Mouse (Mus musculus) gastrocnemius, postnatal 36 days (tissue): Measurements from ENCODE around the gene Gnl2. TPM values are rescaled to one million over a fixed set of nuclear protein-coding genes. Genes with fewer than 3 reads are reported as not detected.

Source experiments
- DNase-seq, 2 experiments: peaks; one replicate each; pipeline ENCODE4 v3.0.0; 2022
- intact Hi-C: fragments of 180-260 bp; cut with DNase I; formaldehyde crosslinking; loops from one replicate; pipeline ENCODE4 v1.15.1; 2025
- total RNA-seq, 2 experiments: library from RNA; stranded (reverse); gene quantifications; 2 replicates each; pipeline ENCODE4 v1.2.3; 2021

Gene Gnl2
- total RNA-seq, 2 experiments from 2014 or later = 21.3 to 31.4 TPM

DNA sequence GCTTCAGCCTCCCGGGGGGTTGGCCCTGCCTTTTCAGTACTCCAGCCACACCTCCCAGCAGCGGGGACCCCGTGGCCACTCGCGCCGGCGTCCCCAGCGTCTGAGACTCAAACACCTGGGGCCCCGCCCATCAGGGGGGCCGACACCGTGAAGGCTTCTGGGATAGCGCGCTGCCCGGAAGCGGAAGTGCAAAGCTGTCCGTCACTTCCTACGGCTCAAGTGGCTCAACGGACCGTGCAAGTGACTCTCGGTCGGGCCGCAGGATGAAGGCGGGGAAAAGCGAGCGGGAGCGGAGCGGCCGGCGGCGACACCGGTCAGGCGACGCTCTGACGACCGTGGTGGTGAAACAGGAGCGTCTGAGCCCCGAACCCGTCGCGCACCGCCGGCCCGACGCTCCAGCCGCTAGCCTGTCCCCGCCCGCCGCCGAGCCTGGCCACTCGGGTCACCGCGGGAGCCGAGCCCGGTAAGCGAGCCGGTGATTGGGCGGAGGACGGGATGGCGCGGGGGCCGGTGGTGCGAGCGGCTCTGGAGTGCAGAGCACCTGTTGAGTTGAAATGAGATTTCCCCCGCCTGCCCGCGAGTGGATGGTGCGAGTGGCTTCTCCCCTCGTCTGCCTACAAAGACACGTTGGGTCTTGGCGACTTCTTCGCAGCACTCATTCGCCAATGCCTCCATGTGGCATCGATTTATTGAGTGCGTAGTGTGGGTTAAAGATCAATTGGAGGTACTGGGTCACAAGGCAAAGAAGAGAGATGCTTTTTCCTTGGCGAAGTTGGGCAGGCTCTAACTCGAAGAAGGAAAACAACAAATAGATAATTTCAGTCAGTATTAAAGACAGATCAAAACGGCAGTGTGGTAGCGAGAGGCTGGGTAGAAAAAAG lies 50.3 kb downstream of the Gnl2 start, which contains the start of gene Snip1:
Gene Snip1, plus strand, starts transcription at position 183 of the 881 bp plus-strand sequence.
- intact Hi-C loops = loop anchor here (10.0 kb wide), 1 partner anchor 212 kb away; the partner anchor contains the start of genes 1110065P20Rik and Yrdc
- peak; percentile 90 to 91 for DNase-seq

DNA sequence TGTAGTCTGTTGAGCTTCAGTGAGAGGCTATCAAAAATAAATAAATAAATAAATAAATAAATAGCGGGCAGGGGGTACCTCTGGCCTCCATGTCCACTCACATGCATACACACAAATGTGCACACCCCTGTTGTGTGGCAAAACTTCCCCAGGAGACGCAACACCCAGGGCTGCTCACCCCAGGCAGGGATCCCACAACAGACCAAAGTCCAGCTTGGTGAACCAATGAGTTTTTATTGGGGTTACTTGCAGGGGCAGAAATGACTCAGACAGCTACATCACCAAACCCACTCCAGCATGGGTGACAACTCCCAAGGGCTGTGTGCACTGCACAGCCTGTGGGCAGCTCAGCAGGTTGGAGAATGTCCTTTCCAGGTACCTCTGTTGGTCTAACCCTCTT lies 61.3 kb downstream of the Gnl2 start:
- intact Hi-C loops = no loop called here
- no peak for DNase-seq

DNA sequence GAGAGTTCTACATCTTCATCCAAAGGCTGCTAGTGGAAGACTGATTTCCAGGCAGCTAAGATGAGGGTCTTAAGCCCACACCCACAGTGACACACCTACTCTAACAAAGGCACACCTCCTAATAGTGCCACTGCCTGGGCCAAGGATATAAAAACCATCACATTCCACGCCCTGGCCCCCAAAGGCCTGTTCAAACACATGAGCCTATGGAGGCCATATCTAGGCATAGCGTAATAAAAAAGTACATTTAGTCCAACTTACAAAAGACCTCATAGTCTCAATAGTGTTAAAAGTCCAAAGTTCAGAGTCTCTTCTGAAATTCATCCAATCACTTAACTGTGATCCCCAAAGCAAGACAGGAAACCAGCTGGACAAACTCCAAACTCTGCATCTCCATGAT lies 62.3 kb downstream of the Gnl2 start:
- no peak for DNase-seq

DNA sequence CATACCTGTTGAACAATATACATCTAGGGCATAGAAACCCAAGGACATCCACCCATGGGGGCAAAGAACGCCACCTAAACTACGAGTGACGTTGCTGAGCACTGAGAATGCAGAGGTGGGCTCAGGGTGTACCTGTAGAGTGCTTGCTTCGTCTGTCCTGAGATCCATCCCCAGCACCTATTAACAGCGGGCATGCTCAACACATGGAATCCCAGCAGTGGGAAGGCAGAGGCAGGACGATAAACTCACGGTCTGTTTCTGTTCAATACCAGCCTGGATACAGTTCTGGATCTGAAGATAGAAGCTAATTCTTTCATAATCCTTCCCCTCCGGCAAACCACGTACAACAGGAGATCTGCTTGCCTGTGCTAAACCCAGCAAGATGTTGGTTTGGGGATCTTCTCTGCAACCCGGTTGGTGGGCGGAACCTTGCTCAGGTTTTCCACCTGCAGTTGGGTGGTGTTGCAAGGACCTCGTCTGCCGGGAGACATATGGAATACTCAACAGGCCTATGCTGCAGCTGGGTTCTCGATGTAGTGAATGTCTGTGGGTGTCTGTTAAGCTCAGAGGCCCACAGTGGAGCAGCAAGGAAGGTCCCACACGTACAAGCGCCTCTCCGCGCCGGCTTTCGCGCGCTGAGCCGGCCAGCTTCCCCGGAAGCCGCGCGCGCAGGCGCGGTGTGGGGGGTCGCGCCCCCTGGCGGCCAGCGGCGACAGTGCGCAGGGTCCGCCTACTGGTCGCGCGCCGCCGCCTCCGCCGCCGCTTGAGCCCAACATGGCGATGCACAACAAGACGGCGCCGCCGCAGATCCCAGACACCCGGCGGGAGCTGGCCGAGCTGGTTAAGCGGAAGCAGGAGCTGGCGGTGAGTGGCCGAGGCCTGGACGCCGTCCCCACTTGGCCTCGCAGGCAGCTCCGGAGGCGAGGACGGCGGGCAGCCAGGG lies 68.3 kb downstream of the Gnl2 start, which contains the start of gene Meaf6:
Gene Meaf6, plus strand, starts transcription at position 732 of the 943 bp plus-strand sequence.
- peak; percentile 80 to 90 for DNase-seq
- intact Hi-C loops = no loop called here

More for the DNA sequence above, 62.3 kb downstream of the Gnl2 start:
- intact Hi-C loops = no loop called here

DNA sequence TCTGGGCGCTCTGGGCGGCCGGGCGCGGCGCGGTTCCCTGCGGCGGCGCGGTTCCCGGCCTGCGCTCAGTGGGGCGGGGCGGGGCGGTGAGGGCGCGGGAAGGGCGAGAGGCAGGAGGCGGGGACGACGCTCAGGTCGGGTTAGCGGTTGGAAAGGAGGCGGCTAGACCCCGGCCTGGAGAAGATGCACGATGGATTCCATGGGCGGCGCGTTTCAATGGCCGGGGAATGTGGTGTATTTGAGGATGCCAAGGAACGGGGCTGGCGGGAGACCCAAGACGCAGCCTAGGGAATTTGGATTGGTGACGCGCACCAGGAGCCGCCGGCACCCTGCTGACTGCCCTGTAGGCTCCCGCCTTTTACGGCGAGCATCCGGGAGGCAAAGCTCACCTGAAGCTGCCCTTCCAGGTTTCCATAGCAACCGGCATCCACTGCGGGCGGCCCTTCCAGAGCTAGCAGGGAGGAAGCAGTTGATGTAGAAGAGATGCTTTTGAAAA lies 69.0 kb downstream of the Gnl2 start:
- DNase-seq = peak in 1 of 2 experiments; percentile 63
- intact Hi-C loops = no loop called here

DNA sequence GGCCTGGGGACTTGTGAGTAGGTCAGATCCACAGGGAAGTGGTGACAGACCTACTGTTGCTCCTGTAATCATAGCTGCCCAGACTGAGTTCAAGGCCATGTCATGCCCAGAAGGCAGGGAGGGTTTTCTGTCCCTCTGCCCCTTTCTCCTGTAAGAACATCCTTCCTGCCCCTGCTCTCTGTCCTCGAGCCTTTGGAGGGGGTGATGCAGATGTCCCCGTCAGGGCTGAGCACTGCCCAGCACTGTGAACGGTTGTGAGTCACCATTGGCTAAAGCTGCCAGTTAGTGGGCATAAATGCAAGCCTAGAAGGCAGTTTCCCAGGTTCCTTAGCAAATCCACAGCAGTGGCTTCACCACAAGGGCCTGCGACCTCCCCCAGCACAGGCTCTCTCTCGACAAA lies 76.6 kb downstream of the Gnl2 start:
- intact Hi-C loops = no loop called here
- no peak for DNase-seq

DNA sequence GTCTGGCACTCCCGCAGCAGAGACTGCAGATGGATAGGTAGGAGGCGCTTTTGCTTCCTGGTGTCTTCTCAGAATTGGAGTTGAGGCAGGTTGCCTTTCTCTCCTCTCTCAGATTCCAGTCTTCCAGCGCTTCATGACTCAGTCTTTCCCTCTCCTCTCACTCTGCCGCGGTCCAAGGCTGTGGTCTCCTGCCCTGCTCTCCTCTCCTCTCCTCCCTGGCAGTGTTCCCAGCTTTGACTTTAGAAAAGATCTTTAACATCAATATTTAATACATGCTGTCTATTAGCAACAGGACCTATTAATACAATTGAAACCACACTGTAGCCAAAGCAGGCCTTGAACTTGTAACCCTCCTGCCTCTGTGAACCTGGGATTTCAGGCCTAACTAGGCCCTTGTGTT lies 79.7 kb downstream of the Gnl2 start:
- no peak for DNase-seq
- intact Hi-C loops = no loop called here

DNA sequence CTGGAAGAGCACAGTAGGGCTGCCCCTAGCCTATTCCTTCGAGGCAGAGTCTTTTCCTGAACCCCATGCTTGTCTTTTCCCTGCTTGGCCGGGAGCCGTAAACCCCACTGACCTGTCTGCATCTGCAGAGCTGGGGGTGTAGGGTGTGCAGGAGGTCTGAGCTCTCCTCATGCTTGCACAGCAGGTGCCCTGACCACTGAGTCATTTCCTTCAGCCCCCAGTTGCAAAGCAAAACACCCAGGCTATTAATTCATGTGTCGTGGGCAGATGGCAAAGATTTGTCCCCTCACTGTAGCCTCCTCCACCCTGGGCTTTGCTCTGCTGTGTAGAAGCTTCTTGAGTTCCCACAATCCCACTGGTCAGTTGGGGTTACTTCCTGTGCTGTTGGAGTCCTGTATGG lies 81.0 kb downstream of the Gnl2 start:
- DNase-seq = no peak
- intact Hi-C loops = no loop called here

DNA sequence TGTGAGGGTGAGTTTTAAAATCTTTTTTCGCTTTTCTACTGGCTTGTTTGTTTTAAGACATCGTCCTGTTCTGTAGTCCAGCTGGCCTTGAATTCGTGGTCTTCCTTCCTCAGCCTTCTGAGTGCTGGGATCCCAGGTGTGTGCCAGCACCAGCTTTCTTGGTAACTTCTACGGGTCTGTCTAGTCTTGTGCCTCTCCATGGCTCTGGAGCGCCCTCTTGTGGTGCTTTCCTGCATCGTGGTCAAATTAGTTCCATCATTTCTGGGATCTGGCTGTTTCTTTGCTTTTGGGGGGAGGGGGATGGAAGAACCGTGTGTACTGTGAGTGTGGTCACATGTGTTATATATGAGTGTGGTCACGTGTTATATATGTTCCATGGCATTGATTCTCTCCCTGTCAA lies 83.1 kb downstream of the Gnl2 start:
- peak; percentile 72 for DNase-seq
- intact Hi-C loops = loop anchor here (2.0 kb wide), 1 partner anchor 157 kb away; no protein-coding TSS in a partner anchor

DNA sequence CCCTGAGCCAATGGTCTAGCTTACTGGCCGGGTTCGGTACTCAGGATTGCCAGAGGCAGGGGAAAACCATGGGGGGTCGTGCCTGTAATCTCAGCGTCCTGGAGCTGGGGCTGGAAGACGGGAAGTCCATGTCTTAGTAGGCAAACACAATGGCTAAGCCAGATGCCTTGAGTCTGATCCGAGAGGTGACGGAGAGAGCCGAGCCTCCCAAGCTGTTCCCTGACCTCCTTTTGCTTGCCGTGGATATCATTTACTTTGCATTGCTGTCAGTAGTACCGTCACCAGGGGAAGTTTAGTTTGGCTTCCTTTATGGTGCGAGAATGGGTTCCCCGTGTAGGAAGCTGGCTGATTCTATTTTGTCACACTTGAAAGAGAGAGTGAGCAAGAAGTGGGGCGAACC lies 84.9 kb downstream of the Gnl2 start:
- no peak for DNase-seq
- intact Hi-C loops = no loop called here

Other genes starting within 250 kb of the Gnl2 start
- gene Mtf1, start 214.5 kb upstream of the Gnl2 start, total RNA-seq = 10 to 100 TPM; 11.6 to 12.2 TPM
- gene Yrdc, start 165.9 kb upstream of the Gnl2 start, total RNA-seq = 1 to 10 TPM; 6.1 to 9.4 TPM
- gene 1110065P20Rik, start 165.4 kb upstream of the Gnl2 start, total RNA-seq = 10 to 100 TPM; 19.6 to 20.4 TPM
- gene Maneal, start 154.4 kb upstream of the Gnl2 start, total RNA-seq = under 1 TPM; 0.39 to 0.43 TPM
- not detected for gene Epha10, start 135.7 kb upstream of the Gnl2 start, total RNA-seq
- 1 to 10 TPM; 5.9 to 6.0 TPM for gene 9930104L06Rik, start 79.5 kb upstream of the Gnl2 start, total RNA-seq
- 1 to 10 TPM in 1 of 2 experiments, under 1 TPM in 1; 0.64 to 1.0 TPM for gene Cdca8, start 77.3 kb upstream of the Gnl2 start, total RNA-seq
- gene Rspo1, start 30.2 kb upstream of the Gnl2 start, total RNA-seq = under 1 TPM in 1 of 2 experiments, not detected in 1; 0.49 TPM
- not detected for gene Dnali1, start 49.1 kb downstream of the Gnl2 start, total RNA-seq
- gene Snip1, start 50.1 kb downstream of the Gnl2 start, total RNA-seq = 1 to 10 TPM; 3.5 to 4.1 TPM
- gene Meaf6, start 68.5 kb downstream of the Gnl2 start, total RNA-seq = 10 to 100 TPM in 1 of 2 experiments, 1 to 10 TPM in 1; 7.6 to 10.5 TPM
- 1 to 10 TPM; 1.9 to 3.0 TPM for gene Zc3h12a, start 111.3 kb downstream of the Gnl2 start, total RNA-seq